Mouse (Mus musculus) olfactory bulb, adult 2 months (tissue): ENCODE data around the gene Uvssa.

Experiments
- CTCF ChIP-seq: fragments of 200-500 bp; IDR thresholded peaks from 2 replicates; pipeline ENCODE4 v1.5.1; 2012; ENCODE audit warnings: low read depth, mild to moderate bottlenecking, low read length, moderate library complexity; ENCODE audit not compliant: insufficient read depth
- POLR2A ChIP-seq: fragments of 200-500 bp; IDR thresholded peaks from 2 replicates; pipeline ENCODE4 v1.6.1; 2012; ENCODE audit warnings: mild to moderate bottlenecking, low read depth, low read length, moderate library complexity; ENCODE audit not compliant: insufficient read depth

DNA sequence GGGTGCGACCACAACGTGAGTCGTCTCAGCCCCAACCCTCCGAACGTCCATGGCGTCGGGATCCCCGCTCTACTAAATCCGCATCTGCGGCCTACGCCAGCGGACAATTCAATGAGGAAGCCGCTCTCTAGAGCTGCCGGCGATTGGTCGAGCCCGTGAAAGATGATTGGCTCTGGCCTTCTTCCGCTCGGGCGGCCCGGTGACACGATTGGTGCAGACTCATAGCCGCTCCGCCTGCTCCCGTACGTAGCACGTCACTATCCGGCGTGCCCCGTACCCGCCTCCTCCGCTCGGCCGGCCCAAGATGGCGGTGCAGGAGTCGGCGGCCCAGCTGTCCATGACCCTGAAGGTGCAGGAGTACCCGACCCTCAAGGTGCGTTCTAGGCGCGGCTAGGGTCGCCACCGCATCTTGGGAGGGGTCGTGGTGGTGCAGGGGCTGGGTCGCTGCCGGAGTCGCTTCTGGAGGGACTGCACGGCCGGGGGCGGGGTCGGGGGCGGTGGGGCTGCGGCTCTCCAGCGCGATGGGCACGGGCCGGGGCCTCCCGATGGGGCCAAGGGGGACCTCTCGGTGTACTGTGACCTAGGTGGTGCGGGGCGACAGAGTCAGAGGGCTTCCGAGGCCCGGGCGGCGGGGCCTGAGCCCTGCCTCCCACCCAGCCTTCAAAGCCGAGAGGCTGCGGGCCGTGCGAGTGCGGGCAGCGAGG is 42.9 kb upstream of the Uvssa start, which contains the start of gene Maea:
- TF ChIP-seq CTCF (no peak), POLR2A (peak; percentile 86)
